Mouse (Mus musculus) layer of hippocampus, adult 8-10 months (tissue): Measurements from ENCODE around the gene Btbd11. TPM values are rescaled to one million over a fixed set of nuclear protein-coding genes. Genes with fewer than 3 reads are reported as not detected.

ENCODE experiments used
- DNase-seq, 2 experiments: peaks; one replicate each; pipeline ENCODE4 v3.0.0; 2022; ENCODE audit warnings: low spot score in 2 of 2
- total RNA-seq, 4 experiments: library from RNA; stranded (reverse); gene quantifications; 2 replicates each; pipeline ENCODE4 v1.2.4; 2022

The Btbd11 gene
- total RNA-seq, 4 experiments from 2014 or later: 20.2 to 30.5 (median 21.7) TPM

GRCm38 (mm10) chr10:85475642-85476345, 89.2 kb downstream of the Btbd11 start:
- DNase-seq: no peak

DNA sequence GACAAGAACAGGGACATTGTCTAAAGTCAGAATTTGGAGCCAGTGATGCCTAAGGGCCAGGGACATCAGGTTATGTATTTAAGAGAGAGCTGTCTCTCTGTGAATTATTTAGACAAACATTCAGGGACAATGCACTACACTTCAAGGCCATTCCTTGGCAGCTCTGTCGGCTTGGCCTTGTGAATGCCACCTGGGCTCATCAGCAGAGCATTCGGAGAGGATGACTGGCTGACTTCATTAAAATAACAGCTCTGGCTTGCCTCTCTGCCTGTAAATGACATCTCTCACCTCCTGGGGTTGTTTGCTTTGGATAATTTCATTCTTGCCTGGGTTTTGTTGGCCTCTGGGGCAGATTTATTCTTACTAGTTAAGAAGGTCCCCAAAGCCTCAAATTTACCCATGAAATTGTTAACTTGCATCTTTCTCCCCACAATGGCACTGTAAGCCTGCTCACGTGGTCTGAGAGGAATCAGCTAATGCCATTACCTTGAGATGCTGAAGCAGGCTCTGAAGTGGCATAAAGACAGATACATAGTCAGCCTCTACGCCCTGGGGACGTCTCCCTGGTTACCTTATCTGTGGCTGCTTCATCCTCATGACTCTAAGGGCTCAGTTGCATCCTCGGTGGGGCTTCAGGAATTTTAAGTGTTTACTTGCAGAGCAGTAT, 93.5 kb downstream of the Btbd11 start:
- DNase-seq: no peak

GRCm38 (mm10) chr10:85481106-85481505, 94.5 kb downstream of the Btbd11 start:
- DNase-seq: no peak

DNA sequence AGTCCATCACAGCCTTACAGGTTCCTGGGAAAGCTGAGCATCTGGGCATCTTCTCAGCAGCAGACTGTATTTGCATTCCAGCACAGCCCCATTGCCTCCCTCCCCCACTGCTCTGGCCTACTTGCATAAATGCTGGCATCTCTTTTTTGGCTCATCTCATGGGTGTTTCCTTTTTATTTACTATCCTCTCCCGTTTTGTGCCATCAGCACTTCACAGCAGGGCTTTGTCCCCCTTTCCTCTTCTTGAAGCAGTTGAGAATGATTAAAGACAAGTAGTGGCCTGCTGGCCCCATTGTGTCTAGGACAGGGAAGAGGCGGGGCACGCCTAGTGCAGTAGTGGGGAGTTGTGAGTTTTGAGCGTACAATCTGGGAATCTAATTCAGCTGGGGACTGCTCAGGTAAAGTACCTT, 95.5 kb downstream of the Btbd11 start:
- peak; percentile 15 to 25 for DNase-seq

- no peak for DNase-seq
Measured at GRCm38 (mm10) chr10:85482480-85482879, 95.9 kb downstream of the Btbd11 start.

- no peak for DNase-seq
Measured at GRCm38 (mm10) chr10:85486456-85486855, 99.8 kb downstream of the Btbd11 start.

DNA sequence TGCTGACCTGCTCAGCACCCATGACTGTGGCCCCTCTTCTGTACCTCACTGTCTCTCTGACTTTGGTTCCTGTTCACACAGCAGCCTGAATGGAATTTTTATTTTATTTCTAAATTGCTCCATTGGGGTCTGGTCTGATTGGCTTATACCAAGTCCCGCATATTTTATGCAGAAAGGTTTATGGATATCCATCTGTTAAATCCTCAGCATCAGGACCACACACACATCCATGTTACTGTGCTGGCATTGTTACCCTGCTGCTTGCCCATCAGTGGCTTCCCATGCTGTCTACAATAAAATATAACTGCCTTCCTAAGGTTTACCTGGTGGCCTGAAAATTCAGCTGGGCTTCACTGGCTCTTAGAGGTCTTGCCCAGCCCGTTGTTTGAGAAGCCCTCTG, 106.0 kb downstream of the Btbd11 start:
- DNase-seq: no peak

DNA sequence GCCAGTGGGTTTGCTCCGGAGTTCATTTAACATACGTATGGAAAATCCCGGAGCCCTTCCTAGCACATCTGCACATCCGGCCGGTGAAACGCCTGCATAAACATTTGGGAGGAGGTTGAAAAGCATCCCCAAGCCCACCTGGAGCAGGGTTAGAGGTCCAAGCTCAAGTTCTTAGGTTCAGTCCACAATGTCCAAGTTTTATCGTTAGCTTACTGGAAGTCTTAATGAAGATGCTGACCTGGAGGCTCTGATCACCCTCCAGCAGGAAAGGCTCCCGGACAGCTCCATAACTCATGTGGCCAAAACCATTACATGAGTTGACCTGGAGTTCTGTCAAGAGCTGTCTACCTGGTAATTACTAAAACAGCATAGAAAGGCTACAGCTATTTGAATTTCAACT, 109.7 kb downstream of the Btbd11 start:
- no peak for DNase-seq

DNA sequence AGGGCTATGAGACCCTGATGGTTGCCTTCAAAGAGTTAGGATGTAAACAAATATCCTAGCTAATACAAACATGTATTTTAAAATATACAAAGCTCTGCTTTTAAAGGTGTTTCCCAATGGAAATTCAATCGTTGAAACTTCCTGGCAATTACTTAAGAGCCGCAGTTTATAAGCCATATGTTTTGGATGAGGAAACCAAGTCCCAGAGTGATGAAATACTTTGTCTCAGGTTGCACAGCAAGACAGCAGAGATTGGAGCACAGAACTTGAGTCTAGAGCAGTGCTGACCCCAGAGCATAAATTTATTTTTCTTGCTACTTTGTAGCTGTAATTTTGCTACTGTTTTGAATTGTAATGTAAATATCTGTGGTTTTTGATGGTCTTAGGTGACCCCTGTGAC, 110.4 kb downstream of the Btbd11 start:
- DNase-seq: no peak

DNA sequence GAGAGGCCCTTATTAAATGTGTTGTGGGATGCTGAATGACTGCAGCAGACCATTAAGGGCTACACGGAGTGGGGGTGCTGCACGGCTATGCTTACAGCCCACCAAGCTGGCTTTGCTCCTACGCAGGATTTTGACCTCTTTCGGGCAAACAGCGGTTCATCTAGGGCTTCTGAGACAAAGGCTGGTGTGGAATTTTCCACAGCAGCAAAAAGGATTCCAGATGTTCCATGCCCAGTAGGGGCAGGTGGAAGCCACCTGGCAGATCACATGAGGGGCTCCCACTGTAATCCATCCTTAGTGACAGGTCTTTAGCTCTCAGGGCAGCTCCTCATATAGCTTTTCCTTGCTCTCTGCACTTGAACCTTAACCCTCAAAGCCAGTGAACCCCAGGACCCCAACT, 111.3 kb downstream of the Btbd11 start:
- no peak for DNase-seq

DNA sequence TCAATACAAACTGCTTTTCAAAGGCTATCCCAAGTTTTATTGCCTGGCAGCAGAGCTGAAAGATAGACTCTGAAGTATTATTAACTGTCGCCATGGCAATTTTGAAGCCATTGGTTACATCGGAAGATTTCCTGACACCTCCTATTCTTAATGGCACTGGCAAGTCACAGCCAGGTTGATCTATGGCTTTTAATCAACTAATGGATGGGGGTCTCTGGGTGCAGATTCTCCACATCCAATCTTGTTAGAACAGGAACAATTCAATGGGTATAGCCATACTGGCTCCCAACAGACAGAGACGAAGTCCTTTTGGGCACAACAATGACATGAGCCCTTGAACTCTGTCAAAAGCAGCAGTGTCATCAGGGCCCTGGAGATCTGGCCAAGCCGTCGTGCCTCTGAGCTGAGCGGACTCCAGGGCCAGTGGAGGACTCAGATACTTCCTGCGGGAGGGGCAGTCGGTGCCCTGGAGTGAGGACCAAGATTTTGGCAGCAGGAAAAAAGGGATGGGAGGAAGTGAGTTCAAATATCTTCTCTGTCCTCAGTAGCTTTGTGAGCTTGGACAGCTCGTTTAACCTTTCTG, 114.0 kb downstream of the Btbd11 start:
- no peak for DNase-seq

DNA sequence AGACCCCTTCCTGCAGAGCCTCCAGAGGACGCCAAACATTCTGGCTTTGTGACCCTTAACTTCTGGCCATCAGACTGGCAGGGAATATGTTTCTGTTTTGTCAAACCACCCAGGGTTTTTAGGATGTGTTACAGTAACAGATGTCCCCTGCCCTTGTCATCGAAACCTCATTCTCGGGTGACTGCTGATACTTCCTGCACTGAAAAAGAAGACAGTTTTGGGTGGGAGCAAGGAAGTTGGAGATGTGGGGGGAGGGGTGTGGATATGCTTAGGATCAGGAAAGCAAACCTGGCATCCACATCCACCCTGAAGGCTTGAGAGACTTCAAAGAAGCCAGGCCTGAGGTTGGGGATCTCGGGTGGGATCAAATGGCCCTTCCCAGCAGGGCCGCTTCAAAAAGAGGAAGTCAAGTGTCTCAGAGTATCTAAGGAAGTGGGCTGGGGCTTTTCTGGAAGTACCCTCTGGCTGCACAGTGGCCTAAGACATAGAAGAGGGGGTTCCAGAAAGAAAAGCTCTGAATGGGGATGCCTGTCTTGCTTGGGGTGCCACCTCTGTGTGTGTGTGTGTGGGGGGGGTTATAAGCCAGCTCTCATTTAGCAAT, 115.5 kb downstream of the Btbd11 start:
- no peak for DNase-seq

DNA sequence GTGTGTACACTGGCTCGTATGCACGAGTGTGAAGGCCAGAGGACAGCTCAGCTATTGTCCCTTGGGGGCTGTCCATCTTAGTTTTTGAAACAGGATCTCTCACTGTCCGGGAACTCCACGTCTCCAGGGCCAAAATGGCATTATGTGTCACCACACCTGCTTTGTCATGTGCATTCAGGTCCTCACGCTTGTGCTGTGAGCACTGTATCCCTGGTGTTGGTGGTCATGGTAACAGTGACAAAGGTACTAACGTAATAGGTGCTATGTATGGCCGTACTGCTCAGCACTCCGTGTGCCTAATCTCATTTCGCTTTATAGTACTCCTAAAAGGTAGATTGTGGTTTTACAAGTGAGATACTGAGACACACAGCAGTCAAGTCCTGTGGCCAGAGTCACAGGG, 116.0 kb downstream of the Btbd11 start:
- DNase-seq: no peak

GRCm38 (mm10) chr10:85503453-85503852, 116.8 kb downstream of the Btbd11 start:
- DNase-seq: no peak

GRCm38 (mm10) chr10:85507270-85508050, 120.8 kb downstream of the Btbd11 start:
- no peak for DNase-seq

GRCm38 (mm10) chr10:85508193-85508794, 121.7 kb downstream of the Btbd11 start:
- DNase-seq: no peak

DNA sequence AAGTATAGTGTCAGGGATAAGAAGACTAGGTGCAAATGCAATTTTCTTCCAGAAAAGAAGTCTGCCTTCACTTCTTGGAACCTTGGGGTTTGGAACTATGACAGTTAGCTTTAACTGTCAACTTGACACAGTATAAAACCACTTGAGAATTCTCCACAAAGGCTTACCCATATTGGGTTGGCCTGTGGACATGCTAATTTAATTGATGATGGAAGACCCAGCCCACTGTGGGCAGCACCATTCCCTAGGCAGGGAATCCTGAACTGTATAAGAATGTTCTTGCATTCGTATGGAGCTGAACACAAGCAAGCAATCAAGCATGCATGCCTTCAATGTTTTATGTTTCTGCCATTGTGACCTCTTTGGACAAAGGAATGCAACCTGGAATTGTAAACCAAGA, 122.4 kb downstream of the Btbd11 start:
- no peak for DNase-seq

GRCm38 (mm10) chr10:85510329-85510728, 123.7 kb downstream of the Btbd11 start:
- no peak for DNase-seq

DNA sequence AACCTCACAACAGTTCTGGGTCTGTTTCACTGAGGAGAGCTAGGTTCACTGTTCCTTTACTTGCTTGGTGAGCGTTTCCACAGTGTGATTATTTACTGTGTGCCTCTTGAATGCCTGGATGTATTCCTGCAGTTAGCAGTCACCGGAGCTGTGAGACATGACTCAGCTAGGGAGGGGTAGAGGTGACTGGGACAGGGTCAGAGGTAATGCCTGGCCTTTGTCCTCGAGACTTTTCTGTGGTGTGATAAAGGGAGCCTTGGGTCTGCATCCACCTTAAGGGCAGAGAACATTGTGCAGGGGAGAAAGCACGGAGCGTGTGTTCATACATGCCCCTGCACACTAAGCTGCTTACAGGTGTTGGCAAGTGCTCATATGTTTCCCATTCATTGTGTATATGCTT, 126.2 kb downstream of the Btbd11 start:
- DNase-seq: no peak

DNA sequence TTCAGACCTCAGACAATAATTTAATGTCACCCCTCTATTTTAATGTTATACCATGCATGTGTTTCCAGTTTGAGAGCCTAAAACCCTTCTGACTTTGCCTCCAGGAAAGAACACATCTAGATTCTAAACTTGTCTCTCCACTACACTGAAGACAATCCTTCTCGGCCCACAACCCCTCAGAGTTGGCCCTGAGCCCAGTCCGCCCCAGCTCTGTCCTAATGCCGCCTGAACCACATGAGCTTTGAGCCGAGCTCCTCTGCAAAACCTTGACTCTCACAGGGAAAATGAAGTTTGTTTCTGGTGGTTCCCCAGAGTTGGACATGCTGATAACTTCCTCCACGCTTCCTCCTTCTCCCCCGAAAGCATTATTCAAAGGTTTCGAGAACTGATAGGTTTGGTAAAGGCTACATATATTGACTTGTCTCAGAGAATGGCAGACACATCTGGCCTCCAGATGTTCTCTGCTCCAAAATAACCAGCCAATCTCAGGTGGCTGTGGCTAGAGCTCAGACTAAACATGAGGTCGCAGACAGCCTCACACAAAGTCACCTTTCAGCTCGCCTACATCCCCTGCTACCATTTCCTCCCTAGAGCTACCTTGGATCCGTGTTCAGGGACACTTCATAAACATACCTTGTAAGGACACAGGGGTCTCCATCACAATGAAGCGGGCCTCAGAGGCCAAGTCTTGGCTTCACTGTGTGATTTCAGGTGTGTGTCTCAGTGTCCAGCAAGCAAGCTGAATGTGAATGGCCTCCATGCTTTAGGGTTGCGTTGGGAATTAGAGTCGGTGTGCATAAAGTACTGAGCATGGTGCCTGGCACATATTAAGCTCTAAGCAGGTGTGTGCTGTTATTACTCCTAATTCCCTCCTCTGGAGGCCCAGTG, 130.9 kb downstream of the Btbd11 start:
- DNase-seq: no peak
